Mouse (Mus musculus) v-Abl transformed pro-B cells (cell line): ENCODE results near the gene Atf6.

Source experiments
- in situ Hi-C, 2 experiments: fragments of 400-800 bp; cut with MboI; formaldehyde crosslinking; loops; one replicate each; pipeline ENCODE4 v1.15.1; 2025; ENCODE audit not compliant: unreplicated experiment in 2 of 2

The Atf6 gene

GRCm38 (mm10) chr1:170786570-170787341, 80.8 kb downstream of the Atf6 start:
- in situ Hi-C loops: no loop called here

DNA sequence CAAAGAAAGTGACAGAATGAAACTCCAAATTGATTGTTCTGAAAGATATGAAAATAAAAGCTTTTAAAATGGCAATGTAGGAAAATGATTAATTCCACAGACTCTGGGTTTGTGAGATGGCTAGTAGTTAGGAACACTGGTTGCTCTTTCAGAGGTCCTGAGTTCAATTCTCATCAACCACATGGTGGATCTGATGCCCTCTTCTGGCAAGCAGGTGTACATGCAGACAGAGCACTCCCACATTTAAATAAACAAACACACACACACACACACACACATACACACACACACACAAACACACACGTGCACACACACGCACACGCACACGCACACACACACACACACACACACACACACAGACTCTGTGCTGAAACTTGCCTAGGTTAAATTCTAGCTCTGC, 89.9 kb downstream of the Atf6 start:
- in situ Hi-C loops: loop anchor here in 1 of 2 experiments (5.0 kb wide), 1 partner anchor 145 kb away; no protein-coding TSS in a partner anchor

DNA sequence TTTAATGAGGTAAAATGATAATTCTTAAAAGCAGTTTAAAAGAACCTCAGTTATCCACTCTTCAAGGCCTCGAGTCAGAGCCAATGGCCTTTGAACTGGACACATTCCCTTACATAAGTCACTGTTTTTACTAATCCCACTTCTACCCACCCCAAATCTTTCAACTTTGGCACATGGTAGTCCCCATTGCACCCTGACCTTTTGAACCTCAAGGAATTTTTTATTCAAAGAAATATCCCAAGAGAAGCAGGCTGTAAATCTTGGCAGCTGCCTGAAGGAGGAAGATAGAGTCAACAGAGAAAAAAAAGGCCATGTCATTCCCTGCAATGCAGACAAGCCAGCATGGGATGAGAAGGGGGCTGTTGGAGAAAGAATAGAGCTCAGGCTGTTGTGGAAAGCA, 93.1 kb downstream of the Atf6 start:
- in situ Hi-C loops: no loop called here

GRCm38 (mm10) chr1:170773506-170773905, 94.1 kb downstream of the Atf6 start:
- in situ Hi-C loops: no loop called here

DNA sequence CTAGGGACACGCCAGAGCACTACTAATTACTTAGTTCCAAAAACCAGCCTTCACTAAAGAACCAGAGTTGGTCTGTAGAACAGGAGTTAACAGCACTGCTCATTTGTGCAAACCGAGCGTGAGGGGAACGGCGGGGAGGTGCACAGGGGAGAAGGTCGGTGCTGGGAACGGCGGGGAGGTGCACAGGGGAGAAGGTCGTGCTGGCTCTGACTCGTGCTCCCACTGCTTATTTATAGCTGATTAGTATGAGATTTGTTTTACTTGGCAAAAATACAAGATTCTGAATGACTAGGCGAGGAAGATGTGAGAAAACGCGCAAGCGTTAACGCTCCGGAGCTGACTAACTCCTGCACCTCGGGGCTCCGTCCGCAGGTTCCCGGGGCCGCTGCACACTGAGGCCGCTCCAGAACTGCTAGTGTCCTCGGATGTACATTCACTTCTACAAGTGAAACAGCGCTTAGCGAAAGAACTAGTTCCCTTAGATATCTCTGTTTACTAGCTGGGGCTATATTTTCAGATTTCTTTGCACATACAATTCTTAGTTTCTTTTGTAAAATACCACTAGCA, 96.1 kb downstream of the Atf6 start:
- in situ Hi-C loops: no loop called here

DNA sequence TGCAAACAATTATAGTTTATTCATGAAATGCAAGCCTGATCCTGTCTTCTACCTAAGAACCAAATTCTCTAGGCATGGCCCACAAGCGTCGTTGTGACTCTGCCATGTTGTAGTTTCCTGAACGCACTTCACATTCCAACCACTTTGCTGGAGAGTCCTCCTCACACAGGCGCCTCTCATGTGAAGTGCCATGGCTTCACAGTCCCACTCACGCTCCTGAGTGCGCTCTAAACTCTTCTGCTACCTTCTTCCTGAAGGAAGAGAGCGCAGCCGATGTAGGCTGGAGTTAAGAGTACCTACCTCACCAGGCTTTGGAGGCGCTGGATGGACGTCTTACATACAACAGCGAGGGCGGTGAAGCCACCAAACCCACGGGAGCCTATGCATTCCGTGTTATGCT, 96.9 kb downstream of the Atf6 start:
- in situ Hi-C loops: no loop called here

- in situ Hi-C loops: no loop called here
Measured at GRCm38 (mm10) chr1:170766997-170767396, 100.6 kb downstream of the Atf6 start.

GRCm38 (mm10) chr1:170764798-170765197, 102.8 kb downstream of the Atf6 start:
- in situ Hi-C loops: no loop called here

DNA sequence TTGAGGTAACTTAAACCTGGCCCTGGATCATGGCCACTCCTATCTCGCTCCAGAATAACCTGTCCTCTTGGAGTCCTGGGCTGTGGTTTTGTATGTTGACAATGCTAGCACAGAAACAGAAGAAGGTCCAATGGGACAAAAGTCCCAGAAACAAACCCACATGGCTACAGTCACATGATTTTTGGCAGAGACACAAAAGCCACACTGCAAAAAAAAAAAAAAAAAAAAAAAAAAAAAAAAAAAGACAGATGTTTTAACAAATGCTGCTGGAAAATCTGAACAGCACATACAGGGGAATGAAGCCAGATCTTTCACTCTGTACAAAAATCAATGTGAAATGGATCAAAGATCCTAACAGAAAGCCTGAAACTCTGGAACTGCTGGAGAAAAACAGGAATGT, 105.9 kb downstream of the Atf6 start:
- in situ Hi-C loops: no loop called here

DNA sequence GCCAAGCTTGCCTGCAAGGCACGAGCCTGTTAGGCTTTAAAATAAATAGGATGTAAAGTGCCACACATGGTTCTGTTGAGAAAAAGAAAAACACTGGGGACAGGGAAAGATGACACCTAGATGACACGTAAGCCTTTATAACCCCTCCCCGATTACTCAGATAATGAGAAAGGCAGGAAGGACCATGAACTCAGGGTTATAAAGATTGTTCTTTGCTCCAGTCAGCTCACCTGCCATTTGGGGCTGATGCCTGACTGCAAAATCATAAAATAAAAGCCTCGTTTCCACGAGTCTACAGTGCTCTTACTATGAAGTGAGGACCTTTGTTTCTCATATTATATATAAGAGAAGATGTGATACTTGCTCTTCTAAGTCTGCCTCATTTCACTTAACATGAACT, 114.0 kb downstream of the Atf6 start:
- in situ Hi-C loops: no loop called here

- in situ Hi-C loops: no loop called here
Measured at GRCm38 (mm10) chr1:170751797-170752196, 115.8 kb downstream of the Atf6 start.

DNA sequence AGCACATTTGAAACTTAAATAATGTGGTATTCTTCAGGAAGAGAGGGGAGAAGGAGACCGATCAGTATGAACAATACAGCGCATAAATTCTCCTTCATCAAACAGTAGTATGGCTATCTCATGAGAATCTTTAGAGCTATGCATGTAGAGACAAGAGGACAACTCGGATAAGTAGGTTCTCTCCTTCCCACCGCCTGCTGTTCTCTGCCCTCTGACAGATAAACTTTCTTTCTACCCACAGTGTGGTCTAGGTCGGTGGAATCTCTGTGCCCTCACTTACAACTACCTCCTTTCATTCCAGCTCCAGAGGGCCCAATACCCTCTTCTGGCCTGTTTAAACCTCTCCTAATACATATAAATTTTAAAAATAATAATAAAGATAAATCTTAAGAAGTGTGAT, 121.0 kb downstream of the Atf6 start:
- in situ Hi-C loops: no loop called here

DNA sequence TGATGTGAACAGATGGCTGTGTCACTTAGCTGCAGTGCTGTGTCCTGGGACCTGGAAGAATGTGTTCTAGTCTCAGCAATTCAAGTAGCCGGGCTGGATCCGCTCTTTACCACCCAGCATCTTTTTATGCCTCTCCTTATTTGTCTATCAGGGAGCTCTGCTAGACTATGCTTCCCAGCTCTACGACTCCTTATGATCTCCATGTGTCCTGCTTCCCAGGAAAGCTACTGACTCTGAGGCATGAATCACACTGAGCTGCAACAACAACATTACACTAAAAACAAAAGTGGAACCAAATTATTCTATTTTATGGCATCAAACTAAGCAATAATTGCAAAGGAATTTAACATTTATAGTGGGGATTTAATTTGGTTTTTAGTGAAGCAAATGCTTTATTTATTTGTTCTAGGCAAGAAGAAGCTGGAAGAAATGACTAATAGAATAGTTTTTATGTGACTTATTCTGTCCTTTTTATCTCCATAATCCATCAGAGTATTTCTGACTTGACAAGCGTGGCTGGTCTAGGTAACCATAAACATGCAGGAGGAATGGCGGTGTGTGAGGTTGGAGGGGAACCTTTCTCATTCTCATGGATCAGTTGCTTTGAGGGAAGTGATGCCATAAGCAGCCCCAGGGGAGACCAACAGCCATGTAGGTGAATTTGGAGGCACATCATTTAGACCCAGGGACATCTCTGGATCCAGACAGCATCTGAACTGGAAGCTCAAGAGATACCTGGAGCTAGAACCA, 125.9 kb downstream of the Atf6 start:
- in situ Hi-C loops: no loop called here

DNA sequence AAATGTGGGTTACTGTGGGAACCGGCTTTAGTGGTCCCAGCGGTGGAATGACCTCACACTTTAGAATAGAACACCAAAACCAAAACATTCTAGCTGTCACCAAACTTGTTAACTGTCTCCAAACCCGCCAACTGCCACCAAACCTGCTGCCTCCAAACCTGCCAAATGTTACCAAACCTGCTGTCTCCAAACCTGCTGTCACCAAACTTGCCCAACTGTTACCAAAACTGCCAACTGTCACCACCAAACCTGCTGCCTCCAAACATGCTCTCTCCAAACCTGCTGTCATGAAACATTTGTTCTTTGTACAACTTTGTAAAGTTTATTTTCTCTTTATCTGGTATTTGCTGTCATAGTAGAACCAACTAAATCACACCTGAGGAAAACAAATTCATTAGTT, 132.7 kb downstream of the Atf6 start:
- in situ Hi-C loops: no loop called here

- in situ Hi-C loops: no loop called here
Measured at GRCm38 (mm10) chr1:170732596-170732890, 135.0 kb downstream of the Atf6 start.

DNA sequence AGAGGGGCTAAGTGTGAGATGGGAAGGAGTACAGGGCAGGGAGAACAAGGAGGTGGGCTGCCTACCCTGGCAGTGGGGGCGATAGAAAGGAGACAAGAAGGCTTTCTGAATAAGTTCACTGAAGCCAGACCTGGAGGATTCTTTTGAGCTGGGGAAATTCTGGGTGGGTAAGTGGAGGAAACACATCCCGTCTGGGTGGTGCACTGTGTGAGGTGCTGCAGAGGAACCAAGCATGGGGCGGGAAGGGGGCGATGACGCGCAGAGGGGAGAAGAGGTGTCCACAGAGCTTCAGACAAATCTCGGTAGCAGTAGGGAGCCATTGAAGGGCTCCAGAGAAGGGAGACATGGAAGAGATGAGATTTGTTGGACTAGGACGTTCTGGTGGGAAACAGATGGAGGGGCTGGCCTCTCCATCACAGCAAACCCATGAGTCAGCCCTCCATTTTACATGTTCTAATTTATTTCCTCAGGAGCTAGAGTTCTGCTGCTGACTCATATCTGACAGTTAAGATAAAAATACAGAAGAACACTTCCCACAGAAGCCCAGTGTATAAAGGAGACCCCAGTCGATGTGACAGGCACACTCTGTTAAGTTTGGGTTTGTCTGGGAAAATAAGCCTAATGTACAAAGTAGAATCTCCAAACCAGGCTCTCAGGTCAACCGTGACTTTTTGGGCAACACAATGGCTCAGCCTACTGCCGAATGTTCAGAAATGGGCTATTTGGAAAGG, 135.5 kb downstream of the Atf6 start:
- in situ Hi-C loops: no loop called here

GRCm38 (mm10) chr1:170729267-170729962, 138.2 kb downstream of the Atf6 start:
- in situ Hi-C loops: no loop called here

DNA sequence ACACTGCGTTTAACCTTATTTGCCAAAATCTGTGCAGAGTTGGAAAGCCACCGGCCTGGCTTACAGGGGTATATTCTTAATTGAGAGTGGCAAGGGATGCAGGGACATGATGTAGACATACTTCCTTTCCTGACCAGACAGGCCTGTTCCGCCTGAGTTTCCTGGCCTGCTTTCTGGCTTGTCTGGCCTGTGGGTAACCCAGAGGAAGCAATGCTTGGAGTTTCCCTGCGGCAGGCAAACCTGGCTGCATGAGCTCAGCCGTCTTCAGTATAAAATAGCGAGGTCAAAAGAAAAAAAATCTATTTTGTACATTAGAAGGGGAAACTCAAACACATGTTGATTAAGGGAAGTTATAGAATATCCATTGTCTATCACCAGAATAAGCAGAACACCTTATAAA, 139.0 kb downstream of the Atf6 start:
- in situ Hi-C loops: no loop called here

GRCm38 (mm10) chr1:170721560-170721959, 146.0 kb downstream of the Atf6 start:
- in situ Hi-C loops: no loop called here

DNA sequence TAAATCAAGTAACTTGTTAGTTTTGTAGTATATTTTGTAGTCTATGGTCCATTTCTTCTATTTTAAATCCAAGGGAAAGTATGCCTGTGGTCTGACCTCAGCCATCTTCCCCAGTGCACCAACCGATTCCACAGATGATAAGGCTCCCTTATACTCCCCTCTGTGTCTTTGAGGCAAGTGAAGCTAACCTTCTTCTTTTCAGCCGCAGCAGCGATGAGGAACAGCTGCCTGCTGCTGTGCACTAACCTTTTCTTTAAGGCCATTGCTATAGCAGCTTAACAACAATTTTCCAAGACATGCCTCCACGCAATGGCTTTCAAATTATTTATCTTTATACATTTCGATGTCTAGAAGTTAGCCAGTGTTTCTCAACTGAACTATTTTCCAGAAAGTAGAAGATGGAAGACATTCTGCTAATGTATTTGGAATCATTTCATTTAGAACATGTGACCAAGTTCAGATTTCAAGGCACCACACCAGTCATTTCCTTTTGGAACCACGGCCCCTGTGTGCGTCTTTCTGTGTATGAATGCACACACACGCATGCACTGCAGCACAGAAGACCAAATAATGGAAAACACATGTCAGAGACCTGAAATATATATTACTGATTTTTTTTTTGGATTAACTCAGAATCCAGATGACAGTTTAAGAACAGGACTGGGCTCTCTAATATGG, 149.3 kb downstream of the Atf6 start:
- in situ Hi-C loops: no loop called here
